Mouse (Mus musculus) neutrophil, adult 59 days (primary cell): ENCODE data around the gene Slc39a2. TPM values are rescaled to one million over a fixed set of nuclear protein-coding genes. Genes with fewer than 3 reads are reported as not detected.

ENCODE experiments used
- total RNA-seq, 2 experiments: library from RNA; stranded (reverse); gene quantifications; 1 replicate in 1 of 2; 2 replicates in 1 of 2; pipeline ENCODE4 v1.2.4; 2023

The Slc39a2 gene
- total RNA-seq: under 1 TPM in 1 of 2 experiments, not detected in 1; 0.15 TPM

DNA sequence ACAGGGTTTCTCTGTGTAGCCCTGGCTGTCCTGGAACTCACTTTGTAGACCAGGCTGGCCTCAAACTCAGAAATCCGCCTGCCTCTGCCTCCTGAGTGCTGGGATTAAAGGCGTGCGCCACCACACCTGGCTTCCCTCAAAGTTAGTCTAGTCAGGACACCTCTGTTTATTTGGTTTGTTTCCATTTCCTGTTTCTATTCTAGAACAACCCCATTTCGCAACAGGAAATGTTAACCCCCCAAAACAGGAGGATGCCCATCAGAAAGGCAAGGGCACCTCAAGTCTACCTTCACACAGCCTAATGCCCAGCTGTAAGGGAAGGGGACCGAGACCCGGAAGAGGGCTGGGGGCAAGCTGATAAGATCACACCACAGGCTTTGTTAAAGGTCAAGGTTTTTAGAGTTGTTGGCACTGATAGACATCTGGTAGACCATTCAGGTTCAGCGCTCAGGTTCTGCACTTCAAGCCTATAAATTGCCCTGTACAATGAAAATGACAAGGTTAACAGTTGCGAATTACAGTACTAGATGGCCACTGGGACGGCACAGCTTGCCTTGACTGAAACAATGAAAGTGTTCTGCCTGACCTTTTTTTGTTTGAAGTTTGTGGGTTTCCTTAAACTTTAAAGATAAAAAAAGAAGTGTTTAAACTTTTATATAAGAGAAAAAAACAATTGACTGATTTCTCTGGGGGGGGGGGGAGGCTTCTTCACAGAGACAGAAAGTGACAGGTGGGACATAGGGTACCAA, at the start of gene Slc39a2:
TSS of gene Slc39a2 (plus strand) at position 699 of the 749 bp plus-strand sequence.

DNA sequence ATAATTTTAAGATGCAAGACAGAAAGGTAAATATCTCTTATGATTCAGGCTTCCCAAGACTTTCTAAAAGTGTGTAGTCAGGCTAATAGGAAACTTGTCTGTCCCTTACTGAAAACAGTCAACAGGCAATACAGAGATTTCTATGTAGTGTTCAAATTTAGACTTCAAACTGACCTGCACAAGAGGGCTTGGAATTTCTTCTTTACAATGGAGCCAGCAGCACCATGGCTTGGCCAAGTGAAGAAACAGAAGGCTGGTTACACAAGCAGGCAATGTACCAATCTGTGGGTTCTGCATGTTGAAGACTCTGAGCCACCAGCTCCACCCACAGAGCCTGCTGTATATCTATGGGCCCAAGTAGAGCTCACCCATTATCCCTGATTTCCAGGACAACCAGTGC, 39.3 kb upstream of the Slc39a2 start, which contains the start of gene Ear6:
TSS of gene Ear6 (plus strand) at position 301 of the 400 bp plus-strand sequence.

DNA sequence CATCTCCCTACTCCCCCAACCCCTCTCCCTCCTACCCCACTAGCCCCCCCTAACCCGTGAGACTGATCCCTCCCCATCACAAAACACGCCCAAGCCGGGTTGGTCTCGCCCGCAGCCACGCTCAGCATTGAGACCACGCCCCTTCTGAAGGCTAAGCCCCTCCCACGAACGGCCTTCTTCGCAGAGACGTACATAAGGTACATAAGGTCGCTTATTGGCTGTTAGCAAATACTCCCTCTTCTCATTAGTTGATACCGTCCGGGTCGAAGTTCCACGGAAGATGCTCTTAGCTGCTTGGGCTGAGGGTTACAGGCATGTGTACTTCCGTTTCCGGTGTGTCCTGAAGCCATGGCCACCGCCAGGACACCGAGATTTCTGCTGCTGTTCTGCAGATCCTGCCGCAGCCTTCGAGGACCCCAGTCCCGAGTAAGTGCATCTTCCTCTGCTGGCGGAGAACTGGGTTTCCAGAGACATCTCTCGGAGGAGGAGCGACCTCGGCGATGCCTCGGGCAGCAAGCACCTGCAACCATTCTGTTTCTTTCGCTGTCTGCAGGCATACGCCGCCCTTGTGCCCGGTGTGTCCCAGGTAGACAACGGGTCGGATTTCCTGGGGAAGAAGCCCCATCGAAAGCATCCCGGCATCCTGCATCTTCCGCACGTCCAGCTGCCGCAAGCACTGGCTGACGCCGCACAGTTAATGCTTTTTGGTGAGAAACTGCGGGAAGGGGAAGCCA, 7.9 kb upstream of the Slc39a2 start, which contains the start of gene Mettl17:
TSS of gene Mettl17 (plus strand) at position 245 of the 734 bp plus-strand sequence.

DNA sequence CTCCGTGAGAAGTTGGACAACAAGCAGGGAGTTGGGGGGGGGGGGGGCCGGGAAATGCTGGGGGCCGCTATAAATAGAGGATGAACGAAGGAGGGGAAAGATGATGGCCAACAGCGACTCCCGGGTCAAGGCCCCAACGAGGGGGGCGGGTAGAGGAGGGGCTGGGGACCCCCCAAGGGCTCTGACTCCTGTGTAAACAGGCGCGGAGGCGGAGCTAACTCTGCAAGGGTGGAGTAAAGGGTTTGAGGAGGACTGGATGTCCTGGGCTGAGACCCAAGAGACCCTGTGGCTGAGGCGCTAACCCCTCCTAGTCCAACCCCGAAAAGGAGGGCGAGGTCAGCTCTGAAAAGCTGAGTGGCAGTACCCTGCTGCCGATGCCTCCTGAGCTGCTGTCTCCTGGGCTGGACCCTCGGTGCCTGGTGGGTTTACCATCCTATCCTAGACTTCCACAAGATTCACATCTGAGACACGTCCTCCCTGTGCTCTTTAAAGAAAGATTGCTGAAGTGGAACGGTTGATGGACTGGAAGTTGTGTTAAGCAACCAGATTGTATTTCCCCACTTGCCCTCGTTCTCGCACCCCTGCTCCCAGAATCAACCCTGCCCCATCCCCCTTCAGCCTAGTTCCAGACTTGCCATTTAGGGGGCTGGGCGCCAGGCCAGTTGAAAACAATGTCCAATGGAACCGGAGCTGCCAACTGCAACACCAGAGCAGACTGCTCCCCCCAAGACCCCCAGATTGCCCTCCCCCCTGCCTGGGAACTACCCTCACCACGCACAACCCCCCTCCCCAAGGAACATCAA, 21.5 kb downstream of the Slc39a2 start, which contains the start of gene Ndrg2:
TSS of gene Ndrg2 (minus strand) at position 199 of the 803 bp plus-strand sequence.

DNA sequence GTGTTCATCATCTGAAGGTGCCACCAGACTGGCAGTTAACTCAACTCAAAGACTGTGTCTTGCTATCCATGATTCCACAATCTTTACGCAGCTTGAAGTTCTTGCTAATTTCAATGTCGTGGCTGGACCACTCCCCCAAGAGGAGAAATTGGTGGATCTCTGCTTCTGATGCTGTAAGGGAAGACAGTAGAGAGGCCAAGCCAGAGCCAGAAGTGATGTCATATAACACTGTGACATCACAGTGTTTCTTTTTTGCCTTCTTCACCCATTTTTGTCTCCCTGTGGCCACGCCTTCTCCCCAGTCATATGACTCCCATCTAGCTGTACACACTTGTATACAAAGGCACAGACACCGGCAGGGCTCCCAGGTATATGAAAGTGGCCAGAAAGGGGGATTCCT, 25.4 kb downstream of the Slc39a2 start, which contains the start of gene Tppp2:
TSS of gene Tppp2 (plus strand) at position 301 of the 400 bp plus-strand sequence.

DNA sequence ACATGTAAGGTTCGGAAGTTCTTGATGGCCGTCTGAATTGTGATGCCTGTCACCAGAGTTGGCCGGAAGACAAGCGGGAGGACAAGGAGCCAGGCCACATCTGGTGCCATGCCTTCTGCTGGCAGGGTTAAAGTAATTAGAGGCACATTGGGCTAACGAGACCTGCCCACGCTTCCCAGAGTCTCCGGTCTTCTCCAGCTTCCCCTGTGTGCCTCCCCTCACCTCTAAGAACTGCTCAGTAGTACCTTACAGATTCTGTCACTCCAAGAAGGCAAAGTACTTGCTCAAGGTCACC, 29.8 kb downstream of the Slc39a2 start, which contains the start of gene Rnase13:
TSS of gene Rnase13 (minus strand) at position 203 of the 295 bp plus-strand sequence.

Other genes starting within 250 kb of the Slc39a2 start
- not detected for gene Gm17079, start 197.4 kb upstream of the Slc39a2 start, total RNA-seq
- gene Gm5800, start 175.7 kb upstream of the Slc39a2 start, total RNA-seq: not detected
- gene Ang4, start 119.3 kb upstream of the Slc39a2 start, total RNA-seq: not detected
- not detected for gene AY358078, start 92.8 kb upstream of the Slc39a2 start, total RNA-seq
- 10 to 100 TPM; 10.4 to 41.8 TPM for gene Ear6, start 39.2 kb upstream of the Slc39a2 start, total RNA-seq
- gene Mettl17, start 8.0 kb upstream of the Slc39a2 start, total RNA-seq: 10 to 100 TPM; 16.2 to 17.2 TPM
- gene Ndrg2, start 21.3 kb downstream of the Slc39a2 start, total RNA-seq: 1 to 10 TPM; 1.3 to 3.4 TPM
- gene Tppp2, start 25.5 kb downstream of the Slc39a2 start, total RNA-seq: not detected
- not detected for gene Rnase13, start 29.9 kb downstream of the Slc39a2 start, total RNA-seq
- 1 to 10 TPM; 5.1 to 8.1 TPM for gene Arhgef40, start 91.8 kb downstream of the Slc39a2 start, total RNA-seq
- not detected for gene Tmem253, start 122.8 kb downstream of the Slc39a2 start, total RNA-seq
- 10 to 100 TPM; 10.4 to 14.2 TPM for gene Zfp219, start 127.8 kb downstream of the Slc39a2 start, total RNA-seq
- not detected for gene Olfr221, start 149.6 kb downstream of the Slc39a2 start, total RNA-seq
- gene Hnrnpc, start 211.1 kb downstream of the Slc39a2 start, total RNA-seq: 100 to 1,000 TPM; 228 to 249 TPM
- 1 to 10 TPM; 1.1 to 3.4 TPM for gene Rpgrip1, start 217.8 kb downstream of the Slc39a2 start, total RNA-seq